Mouse (Mus musculus) bone marrow, adult 2 months (tissue): ENCODE measurements around the gene Bmp7.

ENCODE experiments used
- CTCF ChIP-seq: fragments of 200-500 bp; IDR thresholded peaks from 2 replicates; pipeline ENCODE4 v1.5.1; 2011; ENCODE audit warnings: low read length, control low read depth; ENCODE audit not compliant: control insufficient read depth, insufficient read depth
- POLR2A ChIP-seq: fragments of 200-500 bp; IDR thresholded peaks from 2 replicates; pipeline ENCODE4 v1.6.1; 2011; ENCODE audit warnings: low read depth, mild to moderate bottlenecking, control low read depth, low read length, borderline replicate concordance; ENCODE audit not compliant: control insufficient read depth

DNA sequence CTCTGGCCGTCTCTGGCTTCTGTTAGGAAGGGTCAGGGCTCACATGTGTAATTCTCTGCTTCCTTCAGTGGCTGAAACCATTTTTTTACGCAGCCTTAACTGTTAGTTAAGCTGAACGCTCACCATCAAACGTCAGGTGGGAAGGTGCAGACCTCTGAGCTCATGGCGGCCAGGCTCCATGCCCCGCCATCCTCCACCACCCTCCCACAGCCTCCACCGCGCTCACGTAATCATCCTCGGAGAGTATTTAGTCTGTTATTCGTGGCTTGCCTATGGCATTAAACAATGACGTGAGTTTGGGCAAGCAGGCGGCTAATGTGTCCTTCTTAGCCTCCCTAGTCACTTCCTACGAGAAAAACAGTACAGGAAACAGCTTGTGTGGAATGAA is 76.7 kb downstream of the Bmp7 start:
- TF ChIP-seq CTCF (no peak), POLR2A (no peak)
